Mouse (Mus musculus) liver, adult 10 weeks (tissue): Measurements from ENCODE around the gene D630039A03Rik. TPM values are rescaled to one million over a fixed set of nuclear protein-coding genes. Genes with fewer than 3 reads are reported as not detected.

Experiments
- polyA plus RNA-seq: library from polyadenylated mRNA; stranded (reverse); fragments of 350-450 nt; fragmentation: Illumina TruSeq; extraction: RNeasy Lipid Tissue Mini Kit (QIAGEN cat#74804); gene quantifications from one replicate; pipeline ENCODE4 v1.2.3, GENCODE M21; 2014; ENCODE audit warnings: low read depth, low replicate concordance

The D630039A03Rik gene
- polyA plus RNA-seq: 17.3 TPM

GRCm38 (mm10) chr4:57916201-57916661 lies at the start of gene D630039A03Rik:
Gene D630039A03Rik, minus strand, starts transcription at chr4:57916297.

GRCm38 (mm10) chr4:57956029-57956960 lies 40.2 kb upstream of the D630039A03Rik start, which contains the start of gene Txn1:
Gene Txn1, minus strand, starts transcription at chr4:57956411.

Other genes starting within 250 kb of the D630039A03Rik start
- 4.8 TPM for gene Akap2, start 198.6 kb downstream of the D630039A03Rik start, polyA plus RNA-seq
- 416 TPM for gene Txn1, start 40.1 kb upstream of the D630039A03Rik start, polyA plus RNA-seq
- not detected for gene Txndc8, start 92.8 kb upstream of the D630039A03Rik start, polyA plus RNA-seq